Mouse (Mus musculus): ENCODE measurements at regions not wholly inside any gene's neighbourhood (a gene's known extent, or its start where the extent isn't known, plus 50 kb on each side); places are given as distances from the start of the nearest gene placed in this dataset.

DNA sequence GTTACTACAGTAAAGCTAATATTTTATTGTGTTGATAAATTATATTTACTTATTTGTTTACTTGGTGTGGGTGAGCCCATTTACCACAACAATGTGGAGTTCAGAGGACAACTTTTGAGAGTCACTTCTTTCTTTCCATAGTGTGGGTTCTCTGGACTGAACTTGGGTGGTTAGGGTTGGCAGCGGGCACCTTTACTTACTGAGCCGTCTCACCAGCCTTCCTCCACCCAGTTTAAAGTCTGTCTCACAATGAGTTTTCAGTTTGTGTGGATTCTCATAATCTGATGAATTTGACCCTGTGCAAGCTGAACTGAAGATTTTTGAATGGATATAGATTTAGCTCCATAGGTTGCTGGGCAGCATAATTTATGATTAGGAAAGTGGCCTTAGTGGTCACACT, 53.5 kb upstream of the Pth start:
- no peak for DNase-seq

DNA sequence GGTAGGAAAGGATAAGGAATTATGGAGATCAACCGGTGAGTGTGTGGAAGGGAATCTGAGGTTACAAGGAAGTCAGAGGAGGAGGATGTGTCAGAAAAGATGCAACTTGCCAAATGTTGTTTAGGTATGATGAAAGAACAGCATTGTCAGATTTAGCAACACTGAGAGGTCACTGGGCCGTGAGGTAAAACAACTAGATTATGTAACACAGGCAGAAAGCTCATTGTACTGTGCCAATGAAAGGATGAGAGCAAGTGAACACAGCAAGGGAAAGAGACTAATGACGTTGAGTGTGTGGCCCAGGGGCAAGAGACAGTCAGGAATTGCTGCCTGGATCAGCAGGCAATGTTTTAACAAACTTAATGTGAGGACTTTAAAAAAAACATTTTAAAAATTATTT, 55.2 kb upstream of the Pth start:
- DNase-seq: peak in 1 of 2 experiments; percentile 24

DNA sequence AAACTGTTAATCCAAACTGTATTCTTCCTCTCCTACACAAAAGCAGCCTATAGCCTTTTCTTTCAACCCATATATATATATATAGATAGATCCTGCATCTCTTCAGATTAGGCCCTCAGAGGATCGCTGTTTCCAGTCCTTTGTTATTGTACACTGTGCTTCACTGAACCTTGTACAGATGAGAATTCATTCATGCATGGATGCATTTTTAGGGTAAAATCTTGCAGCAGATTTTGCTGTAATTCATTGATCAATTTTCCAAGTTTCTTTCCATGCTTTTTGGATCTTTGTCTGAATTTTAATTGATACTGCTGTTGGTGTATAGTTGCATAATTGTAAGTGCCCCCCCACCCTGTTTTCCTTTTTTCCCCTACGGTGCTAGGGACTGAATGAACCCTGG, 56.6 kb upstream of the Pth start:
- DNase-seq: no peak

- DNase-seq: peak in 1 of 2 experiments; percentile 22
Observed at GRCm38 (mm10) chr7:113460406-113460805, 53.2 kb upstream of the Far1 start.

GRCm38 (mm10) chr7:113462286-113462685, 51.3 kb upstream of the Far1 start:
- DNase-seq: no peak
